Mouse (Mus musculus) adrenal gland, postnatal 36 days (tissue): ENCODE measurements around the gene Pm20d1. TPM values are rescaled to one million over a fixed set of nuclear protein-coding genes. Genes with fewer than 3 reads are reported as not detected.

Experiments
- DNase-seq, 2 experiments: peaks; one replicate each; pipeline ENCODE4 v3.0.0; 2021; ENCODE audit warnings: mixed read lengths in 1 of 2
- total RNA-seq, 2 experiments: library from RNA; stranded (reverse); gene quantifications; 2 replicates each; pipeline ENCODE4 v1.2.3; 2021

The Pm20d1 gene
- total RNA-seq, 2 experiments from 2014 or later: 6.7 to 15.6 TPM

DNA sequence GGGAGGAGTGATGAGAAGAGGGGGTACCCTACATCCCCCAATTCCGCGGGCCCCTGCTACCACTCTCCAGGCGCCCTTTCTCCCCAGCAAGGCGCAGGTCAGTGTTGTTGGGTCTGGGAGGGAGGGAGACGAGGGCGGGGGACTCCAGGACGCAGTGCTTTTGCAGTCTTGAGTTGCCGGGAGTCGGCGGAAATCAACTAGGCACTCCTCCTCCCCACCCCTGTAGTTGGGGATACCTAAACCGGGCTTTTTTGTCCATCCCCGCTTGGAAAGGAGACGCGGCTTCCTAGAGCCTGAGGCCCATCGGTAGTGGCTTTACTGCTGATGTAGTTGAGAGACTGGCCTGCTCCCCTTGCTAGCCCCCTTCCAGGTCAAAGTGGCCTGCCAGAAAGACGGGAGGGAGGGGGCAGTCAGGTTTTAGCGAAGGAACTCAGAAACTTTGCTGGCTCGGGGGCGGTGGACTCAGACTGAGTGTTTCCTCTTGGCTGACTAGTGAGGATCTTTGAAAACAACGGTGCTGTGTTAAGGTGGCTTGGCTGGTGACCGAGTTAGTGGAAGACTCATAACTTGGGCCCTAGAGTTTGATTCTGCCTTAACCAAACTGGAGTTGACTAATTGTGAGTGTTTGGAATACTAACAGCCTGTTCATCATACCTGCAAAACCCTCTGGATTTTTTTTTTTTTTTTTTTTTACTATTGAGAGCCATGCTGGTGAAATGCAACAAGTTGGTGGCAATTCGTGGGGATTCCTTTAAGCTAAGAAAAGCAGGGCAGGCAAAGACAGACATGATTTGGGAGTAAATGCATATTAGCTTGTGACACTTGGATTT is 31.3 kb downstream of the Pm20d1 start:
- peak; percentile 18 to 50 for DNase-seq

DNA sequence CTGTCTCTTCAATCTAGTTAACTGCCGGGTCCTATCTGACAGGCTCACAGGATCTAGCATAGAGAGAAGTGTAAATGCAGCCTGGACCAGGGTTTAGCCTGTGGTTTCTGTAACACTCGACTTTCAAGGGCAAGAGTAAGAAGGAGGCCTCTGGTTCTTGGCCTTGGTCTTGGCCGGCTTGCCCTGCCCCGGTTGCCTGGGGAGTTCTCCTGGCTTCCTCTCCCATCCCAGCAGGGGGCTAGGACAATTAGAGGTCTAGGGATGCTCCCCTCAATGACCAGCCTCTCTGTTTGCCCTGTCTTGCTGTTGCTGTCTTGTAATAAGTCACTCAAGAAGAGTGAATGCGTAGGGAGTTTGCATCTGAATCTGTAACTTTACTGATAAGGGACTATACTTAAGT is 32.1 kb downstream of the Pm20d1 start:
- DNase-seq: no peak

DNA sequence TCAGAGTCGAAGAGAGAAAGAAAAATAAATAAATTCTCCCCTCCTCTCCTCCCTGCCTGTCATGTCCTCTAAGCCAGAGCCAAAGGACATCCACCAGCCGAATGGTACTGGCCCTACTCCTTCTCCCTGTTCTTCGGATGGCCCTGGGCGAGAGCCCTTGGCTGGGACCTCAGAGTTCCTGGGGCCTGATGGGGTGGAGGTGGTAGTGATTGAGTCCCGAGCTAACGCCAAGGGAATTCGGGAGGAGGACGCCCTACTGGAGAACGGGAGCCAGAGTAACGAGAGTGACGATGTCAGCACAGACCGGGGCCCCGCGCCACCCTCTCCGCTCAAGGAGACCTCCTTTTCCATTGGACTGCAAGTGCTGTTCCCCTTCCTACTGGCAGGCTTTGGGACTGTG is 33.4 kb downstream of the Pm20d1 start:
- no peak for DNase-seq

DNA sequence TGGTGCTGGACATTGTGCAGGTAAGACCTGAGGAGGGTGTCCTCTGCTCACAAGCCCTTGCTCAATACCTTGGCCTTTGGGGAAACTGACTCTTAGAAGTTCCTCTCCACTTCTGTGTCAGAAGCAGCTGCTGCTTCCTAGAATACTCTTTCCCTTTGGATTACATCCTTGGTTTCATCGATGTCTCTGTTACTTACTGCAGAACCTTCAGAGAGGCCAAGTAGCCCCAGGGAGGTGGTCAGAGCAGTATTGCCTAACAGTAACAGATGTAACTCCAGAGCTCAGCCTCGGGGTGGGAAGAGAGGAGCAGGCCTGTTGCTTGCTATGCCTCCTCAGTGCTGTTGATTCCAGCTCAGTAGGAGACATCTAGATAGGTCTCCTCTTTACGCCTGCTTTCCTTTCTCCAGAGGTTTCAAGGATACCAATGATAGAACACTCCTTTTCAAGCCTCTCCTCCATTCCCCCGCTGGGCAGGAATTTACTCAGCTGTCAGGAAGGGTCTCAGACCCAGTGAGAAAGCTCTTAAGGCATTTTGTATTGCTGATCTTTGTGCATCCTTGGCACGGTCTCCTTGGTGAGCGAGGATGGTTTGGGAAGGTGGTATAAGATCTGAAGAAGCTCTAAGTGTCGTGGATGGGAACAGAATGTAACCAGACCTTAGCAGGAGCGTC is 33.9 kb downstream of the Pm20d1 start:
- DNase-seq: no peak

DNA sequence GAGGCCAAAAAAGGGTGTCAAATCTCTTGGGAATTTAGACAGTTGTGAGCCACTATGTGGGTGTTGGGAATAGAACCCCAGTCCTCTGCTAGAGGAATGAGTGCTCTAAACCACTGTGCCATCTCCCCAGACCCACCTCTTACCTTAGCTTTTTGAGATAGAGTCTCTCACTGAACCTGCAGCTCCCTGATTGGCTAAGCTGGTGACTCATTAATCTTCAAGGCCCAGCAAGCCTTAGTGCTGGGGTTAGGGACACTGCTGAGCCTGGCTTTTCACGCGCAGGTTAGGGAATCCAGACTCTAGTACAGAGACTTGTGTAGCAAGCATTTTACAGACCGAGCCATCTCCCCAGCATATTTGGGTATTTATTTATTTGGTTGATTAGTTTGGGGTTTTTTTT is 39.9 kb downstream of the Pm20d1 start:
- DNase-seq: peak; percentile 32 to 33

DNA sequence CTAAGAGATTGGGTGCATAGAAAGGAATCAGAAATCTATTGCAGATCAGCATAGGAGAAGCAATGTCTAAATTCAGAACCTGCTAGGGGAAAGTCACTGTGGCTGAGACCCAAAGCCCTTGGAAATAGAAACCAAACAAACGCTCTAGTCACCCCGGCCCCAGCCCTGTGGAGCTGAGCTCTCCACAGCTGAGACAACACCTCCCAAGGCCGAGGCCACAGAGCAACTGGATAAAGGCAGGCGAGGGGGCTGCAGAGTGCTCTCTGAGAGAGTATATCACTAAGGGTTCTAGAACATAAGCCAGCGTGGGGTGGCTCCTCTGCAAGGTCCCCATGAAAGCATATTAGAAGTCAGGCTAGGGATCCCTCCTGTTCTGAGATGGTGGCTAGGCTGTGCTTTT is 41.4 kb downstream of the Pm20d1 start:
- peak; percentile 71 to 73 for DNase-seq

DNA sequence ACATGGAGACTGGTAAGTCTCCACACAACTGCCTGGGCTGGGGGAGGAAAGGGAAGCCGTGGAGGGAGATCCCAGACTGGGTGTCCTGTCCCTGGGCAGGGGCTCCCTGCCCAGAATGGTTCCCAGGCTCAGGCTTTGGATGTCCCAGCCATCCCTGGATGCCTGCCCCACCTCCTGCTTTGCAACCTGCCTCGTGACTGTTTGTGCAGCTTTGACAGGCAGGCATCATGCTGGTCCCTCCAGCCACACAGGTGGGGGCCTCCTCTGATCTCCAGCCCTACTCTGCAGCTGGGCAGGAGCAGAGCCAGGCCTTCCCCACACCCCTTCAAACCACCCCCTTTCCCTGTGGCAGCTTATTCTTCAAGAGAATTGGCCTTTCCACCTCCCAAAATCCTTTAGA is 42.1 kb downstream of the Pm20d1 start:
- DNase-seq: no peak

DNA sequence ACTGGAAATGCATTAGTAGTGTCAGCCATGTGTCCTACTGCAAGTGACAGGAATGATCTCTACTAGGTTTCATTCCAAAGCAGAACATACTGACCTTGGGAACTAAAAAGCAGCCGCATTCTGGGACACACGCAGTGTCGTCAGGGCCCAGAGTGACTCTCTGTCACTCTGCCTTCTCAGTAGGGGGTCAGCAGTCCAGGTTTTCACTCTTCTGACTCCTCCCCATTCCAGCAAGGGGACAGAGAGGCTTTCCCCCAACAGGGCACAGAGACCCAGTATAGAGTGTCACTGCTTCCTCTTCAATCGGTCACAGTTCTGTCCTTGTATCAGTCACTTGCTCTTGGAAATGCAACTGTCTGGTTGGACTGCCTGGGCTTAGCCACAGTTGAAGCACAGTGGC is 45.0 kb downstream of the Pm20d1 start:
- DNase-seq: peak; percentile 47 to 52

DNA sequence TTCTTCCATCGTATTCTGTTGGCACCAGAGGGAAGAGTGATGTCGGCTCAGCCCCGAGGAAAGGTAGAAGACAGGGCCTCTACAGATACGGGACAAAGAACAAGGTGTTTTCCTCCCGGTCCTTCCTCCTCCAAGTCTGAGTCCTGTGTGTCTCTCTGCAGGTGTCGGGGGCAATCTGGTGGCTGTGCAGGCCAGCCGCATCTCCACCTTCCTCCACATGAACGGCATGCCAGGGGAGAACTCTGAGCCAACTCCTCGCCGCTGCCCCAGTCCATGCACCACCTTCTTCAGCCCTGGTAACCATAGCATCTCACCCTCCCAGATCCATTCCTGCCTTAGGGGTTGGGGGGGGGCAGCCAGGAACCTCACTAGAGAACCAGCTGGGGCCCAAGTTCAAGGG is 46.6 kb downstream of the Pm20d1 start:
- no peak for DNase-seq

DNA sequence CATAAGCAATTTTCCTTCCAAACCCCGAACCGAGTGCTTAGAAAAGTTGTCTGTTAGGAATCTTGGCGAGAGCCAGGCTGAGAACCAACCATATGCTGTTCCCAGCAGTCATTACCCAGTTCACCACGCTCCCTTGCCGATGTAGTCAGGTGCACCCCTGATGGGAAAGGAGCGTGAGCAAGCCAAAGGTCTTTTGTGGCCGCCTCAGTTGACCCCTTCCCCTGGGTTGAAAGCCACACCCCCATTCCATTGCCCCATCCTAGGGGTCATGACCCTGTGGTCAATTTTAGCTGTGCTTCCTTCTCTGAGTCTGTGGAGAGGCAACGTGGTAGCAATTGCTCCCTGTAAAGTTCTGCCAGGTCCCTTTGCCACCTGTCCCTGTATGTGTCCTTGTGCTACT is 47.7 kb downstream of the Pm20d1 start:
- DNase-seq: peak in 1 of 2 experiments; percentile 18

DNA sequence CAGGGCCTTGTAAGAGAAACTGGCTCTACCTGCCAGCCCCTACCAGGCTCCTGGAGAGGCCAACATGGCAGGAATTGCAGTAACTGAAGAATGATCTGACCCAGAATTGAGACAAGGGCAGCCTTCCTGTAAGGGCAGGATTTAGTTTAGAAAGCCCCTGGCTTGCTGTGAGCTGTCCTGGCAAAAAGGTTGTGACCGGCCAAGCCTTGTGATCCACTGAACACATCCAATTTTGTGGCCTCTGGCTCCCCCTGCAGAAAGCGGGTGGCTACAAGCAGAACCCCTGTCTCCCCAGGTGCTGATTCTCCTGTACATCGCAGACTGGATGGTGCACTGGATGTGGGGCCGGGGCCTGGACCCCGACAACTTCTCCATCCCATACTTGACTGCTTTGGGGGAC is 49.1 kb downstream of the Pm20d1 start:
- DNase-seq: peak; percentile 70 to 81

DNA sequence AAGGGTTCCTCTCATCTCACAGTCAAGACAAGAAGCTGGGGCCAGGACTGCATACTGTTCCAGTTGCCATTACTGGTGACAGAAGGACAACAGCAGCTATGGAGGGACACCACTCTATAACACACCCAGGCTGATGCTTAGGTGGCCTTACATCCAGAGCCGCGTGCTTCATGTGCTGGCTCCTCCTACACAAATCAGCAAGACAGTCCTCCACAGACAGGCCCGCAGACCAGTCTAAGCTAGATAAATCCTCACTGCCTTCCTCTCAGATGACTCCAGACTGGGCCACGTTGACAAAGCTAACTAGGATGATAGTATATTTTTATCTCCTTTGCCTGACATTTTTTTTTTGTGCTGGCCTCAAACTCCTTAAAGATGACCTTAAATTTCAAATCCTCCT is 64.6 kb downstream of the Pm20d1 start:
- DNase-seq: no peak

DNA sequence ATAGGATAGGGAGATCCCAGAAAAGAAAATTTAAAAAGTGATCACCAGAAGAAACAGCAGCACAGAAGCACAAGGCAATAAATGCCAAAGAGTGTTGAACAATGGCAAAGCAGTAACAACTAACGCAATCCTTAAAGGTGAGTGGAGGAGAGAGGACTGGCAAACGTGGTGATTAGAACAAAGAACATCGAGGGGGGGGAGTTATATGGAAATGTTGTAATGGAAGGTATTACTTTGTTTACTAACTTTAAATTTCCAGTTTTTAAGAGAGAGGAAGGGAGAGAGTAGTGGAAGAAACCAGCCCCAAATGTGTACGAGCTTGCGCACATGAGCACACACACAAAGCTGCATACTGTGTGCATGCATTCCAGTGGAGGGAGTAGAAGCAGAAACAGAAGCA is 68.4 kb downstream of the Pm20d1 start:
- DNase-seq: no peak

DNA sequence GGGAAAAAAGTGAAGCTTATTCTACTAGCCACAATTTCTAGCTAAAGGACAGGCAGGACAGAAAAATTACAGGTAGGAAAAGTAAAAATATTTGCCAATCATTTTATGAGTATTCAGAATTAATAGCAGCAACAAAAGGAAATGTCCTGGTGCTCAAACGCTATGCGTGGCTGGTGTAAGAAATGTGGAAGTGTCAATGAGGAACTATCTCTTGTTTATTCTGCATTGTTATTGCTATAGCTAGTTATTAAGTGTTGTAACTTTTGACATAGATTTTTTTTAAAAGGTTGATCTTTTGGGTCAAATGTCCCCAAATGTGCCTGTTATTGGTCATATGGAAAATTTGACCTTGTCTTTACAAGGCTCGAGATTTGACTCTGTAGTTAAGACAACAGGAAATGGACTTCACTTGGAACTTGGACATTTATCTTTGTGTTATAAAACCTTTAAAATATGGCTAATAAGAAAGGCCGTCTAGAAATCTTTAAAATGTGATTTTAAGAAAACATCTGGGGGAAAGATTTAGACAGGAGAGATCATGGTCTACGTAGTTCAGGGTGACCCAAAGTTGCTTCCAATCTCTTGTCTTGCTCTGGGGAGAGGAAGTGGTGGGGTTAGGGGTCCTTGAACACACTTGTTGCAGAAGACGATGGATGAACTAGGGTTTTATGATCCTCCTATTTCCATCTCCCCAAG is 69.3 kb downstream of the Pm20d1 start:
- no peak for DNase-seq

DNA sequence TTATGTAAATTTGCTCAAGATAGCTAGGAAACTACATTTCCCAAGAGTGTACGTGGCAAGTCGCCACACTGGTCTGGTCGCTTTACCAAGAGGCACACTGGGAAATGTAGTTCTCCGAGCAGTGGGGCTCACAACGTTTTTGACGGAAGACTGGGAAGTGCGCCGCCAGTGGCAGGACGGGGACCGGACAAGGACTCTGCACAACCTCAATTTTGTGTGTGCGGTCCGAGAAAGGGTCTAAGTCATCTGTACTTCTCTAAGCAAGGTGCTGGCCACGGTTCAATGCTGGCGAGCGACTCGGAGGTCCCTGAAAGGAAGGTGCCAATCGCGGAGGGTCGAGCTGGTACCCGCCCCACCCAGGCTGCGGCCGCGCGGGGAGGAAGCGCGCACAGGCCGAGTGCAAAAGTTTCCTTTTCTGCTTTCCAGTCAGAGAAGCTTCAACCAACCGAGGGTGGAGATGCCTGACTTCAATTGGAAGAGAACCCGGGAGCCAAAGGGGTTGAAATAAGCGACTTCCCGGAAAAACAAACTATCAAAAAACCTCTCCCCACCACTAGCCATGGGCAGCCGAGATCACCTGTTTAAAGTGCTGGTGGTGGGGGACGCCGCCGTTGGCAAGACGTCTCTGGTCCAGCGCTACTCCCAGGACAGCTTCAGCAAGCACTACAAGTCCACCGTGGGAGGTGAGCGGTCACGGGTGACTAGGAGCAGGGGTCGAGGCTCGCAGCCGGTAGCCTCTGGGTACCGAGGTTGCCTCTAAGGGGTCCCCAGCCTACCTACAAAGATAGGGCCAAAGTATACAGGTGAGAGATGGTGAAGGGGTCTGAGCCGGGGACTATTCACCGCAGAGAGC is 70.1 kb downstream of the Pm20d1 start, which contains the start of gene Rab29:
Gene Rab29, plus strand, starts transcription at position 132 of the 853 bp plus-strand sequence.
- peak; percentile 92 to 93 for DNase-seq

DNA sequence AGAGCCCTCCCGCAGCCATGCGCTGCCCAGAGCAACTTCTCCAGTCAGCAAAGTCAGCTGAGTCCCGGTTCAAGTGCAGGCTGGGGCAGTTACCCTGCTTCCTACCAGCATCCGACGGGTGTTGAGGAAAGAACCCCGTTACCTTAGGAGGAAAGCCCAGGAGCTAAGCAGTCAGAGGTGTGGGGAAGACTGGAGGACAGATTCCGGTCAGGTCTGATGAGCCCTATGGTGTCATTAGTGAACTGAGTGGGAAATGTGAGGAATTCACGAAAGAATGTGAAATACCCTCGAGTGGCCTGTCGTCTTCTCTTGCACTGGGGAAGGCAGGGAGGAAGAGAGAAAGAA is 70.7 kb downstream of the Pm20d1 start:
- peak; percentile 16 to 21 for DNase-seq

DNA sequence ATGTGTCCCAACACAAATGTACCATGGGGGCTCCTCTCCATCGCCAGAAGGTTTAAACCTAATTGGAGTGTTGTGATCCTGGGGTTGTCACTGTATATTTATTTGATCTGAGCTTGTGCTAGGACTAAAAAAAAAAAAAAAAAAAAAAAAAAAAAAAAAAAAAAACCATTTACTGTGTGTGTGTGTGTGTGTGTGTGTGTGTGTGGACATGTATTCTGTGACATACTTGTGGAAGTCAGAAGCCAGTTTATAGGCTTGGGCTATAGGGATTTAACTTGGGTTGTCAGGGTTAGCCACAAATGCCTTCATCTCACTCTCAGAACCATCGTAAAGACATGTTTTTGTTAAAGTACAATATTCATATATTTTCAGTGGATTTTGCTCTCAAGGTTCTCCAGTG is 72.4 kb downstream of the Pm20d1 start:
- DNase-seq: no peak

Other genes with a start within 250 kb of the Pm20d1 start
- gene Avpr1b, start 198.1 kb upstream of the Pm20d1 start, total RNA-seq: not detected
- gene Ctse, start 159.1 kb upstream of the Pm20d1 start, total RNA-seq: under 1 TPM; 0.33 to 0.36 TPM
- gene Rab7b, start 108.7 kb upstream of the Pm20d1 start, total RNA-seq: 1 to 10 TPM; 3.3 to 5.8 TPM
- gene Slc26a9, start 53.4 kb upstream of the Pm20d1 start, total RNA-seq: not detected
- gene Slc41a1, start 30.1 kb downstream of the Pm20d1 start, total RNA-seq: 10 to 100 TPM; 38.3 to 59.0 TPM
- 10 to 100 TPM; 16.1 to 23.0 TPM for gene Rab29, start 69.8 kb downstream of the Pm20d1 start, total RNA-seq
- gene Nucks1, start 113.2 kb downstream of the Pm20d1 start, total RNA-seq: 100 to 1,000 TPM; 140 to 150 TPM
- gene Slc45a3, start 165.6 kb downstream of the Pm20d1 start, total RNA-seq: 10 to 100 TPM; 15.2 to 31.5 TPM
- gene Elk4, start 210.2 kb downstream of the Pm20d1 start, total RNA-seq: 100 to 1,000 TPM; 103 to 108 TPM